Mouse (Mus musculus) midbrain, embryonic 12.5 days (tissue): Measurements from ENCODE around the gene Gm10717. TPM values are rescaled to one million over a fixed set of nuclear protein-coding genes. Genes with fewer than 3 reads are reported as not detected.
"Not testable (repeated sequence)": the region's sequence is repeated elsewhere in the genome, so short reads cannot be mapped to it uniquely, and the experiment has no call there.

Experiments used
- ATAC-seq: fragments of 200-750 bp; cut with Nextera tagmentation; 2 replicates; pipeline ENCODE4 v1.8.0; 2017; ENCODE audit warnings: low read depth, moderate TSS enrichment, moderate library complexity; ENCODE audit not compliant: low FRiP score
- H3K27ac ChIP-seq: fragments of 300-500 bp; sonication (generic); replicated peaks from 2 replicates; pipeline ENCODE4 v1.5.1; 2016; ENCODE audit warnings: mild to moderate bottlenecking
- H3K27me3 ChIP-seq: fragments of 300-500 bp; sonication (generic); 2 replicates; pipeline ENCODE4 v1.6.1; 2016; ENCODE audit warnings: mild to moderate bottlenecking
- H3K36me3 ChIP-seq: fragments of 300-500 bp; sonication (generic); 2 replicates; pipeline ENCODE4 v1.6.1; 2016
- H3K4me1 ChIP-seq: fragments of 300-500 bp; sonication (generic); 2 replicates; pipeline ENCODE4 v1.6.1; 2016
- H3K4me2 ChIP-seq: fragments of 300-500 bp; sonication (generic); replicated peaks from 2 replicates; pipeline ENCODE4 v1.6.1; 2016; ENCODE audit warnings: mild to moderate bottlenecking, moderate library complexity
- H3K4me3 ChIP-seq: fragments of 300-500 bp; sonication (generic); 2 replicates; pipeline ENCODE4 v1.5.1; 2016; ENCODE audit warnings: mild to moderate bottlenecking
- H3K9ac ChIP-seq: fragments of 300-500 bp; sonication (generic); replicated peaks from 2 replicates; pipeline ENCODE4 v1.6.1; 2016; ENCODE audit warnings: mild to moderate bottlenecking, moderate library complexity
- H3K9me3 ChIP-seq: fragments of 300-500 bp; sonication (generic); 2 replicates; pipeline ENCODE4 v1.6.1; 2016; ENCODE audit warnings: mild to moderate bottlenecking
- WGBS: fragments of 180-500 bp; shearing (Covaris S2); methylation state at CpG from one replicate; pipeline ENCODE4 v1.1.7; 2016; 5-methylcytosine and 5-hydroxymethylcytosine counted together
- polyA plus RNA-seq: library from polyadenylated mRNA; unstranded; fragments of >200 nt; fragmentation: Nextera tagmentation; extraction: Ambion mirVana; gene quantifications from 2 replicates; pipeline ENCODE4 v1.2.1, GENCODE M21; 2016

The Gm10717 gene
- polyA plus RNA-seq, 1 experiment from 2014 or later, result 1.5 TPM

GRCm38 (mm10) chr9:3015896-3016295, 9.3 kb upstream of the Gm10717 start:
- H3K4me3 ChIP-seq, H3K27ac ChIP-seq, ATAC-seq, H3K4me2 ChIP-seq, H3K9me3 ChIP-seq, H3K4me1 ChIP-seq, H3K36me3 ChIP-seq, H3K9ac ChIP-seq, H3K27me3 ChIP-seq: not testable (repeated sequence)
- 77% methylated on average over 6 of the region's 6 CpGs for WGBS

DNA sequence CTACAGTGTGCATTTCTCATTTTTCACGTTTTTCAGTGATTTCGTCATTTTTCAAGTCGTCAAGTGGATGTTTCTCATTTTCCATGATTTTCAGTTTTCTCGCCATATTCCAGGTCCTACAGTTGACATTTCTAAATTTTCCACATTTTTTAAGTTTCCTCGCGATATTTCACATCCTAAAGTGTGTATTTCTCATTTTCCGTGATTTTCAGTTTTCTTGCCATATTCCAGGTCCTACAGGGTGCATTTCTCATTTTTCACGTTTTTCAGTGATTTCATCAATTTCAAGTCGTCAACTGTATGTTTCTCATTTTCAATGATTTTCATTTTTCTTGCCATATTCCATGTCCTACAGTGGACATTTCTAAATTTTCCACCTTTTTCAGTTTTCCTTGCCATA, 8.1 kb upstream of the Gm10717 start, which contains the start of gene Gm10719:
Gene Gm10719 (plus strand): TSS at position 301 of the 400 bp plus-strand sequence.
- not testable (repeated sequence) for H3K4me1 ChIP-seq, H3K9ac ChIP-seq, H3K27ac ChIP-seq, H3K4me3 ChIP-seq, ATAC-seq, H3K4me2 ChIP-seq, H3K9me3 ChIP-seq, H3K27me3 ChIP-seq, H3K36me3 ChIP-seq
- 81% methylated on average over 1 of the region's 9 CpGs for WGBS

DNA sequence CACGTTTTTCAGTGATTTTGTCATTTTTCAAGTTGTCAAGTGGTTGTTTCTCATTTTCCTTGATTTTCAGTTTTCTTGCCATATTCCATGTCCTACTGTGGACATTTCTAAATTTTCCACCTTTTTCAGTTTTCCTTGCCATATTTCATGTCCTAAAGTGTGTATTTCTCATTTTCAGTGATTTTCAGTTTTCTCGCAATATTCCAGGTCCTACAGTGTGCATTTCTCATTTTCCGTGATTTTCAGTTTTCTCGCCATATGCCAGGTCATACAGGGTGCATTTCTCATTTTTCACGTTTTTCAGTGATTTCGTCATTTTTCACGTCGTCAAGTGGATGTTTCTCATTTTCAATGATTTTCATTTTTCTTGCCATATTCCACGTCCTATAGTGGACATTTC, 6.3 kb upstream of the Gm10717 start:
- H3K36me3 ChIP-seq, H3K4me3 ChIP-seq, H3K9me3 ChIP-seq, H3K27me3 ChIP-seq, H3K9ac ChIP-seq, H3K4me2 ChIP-seq, ATAC-seq, H3K27ac ChIP-seq, H3K4me1 ChIP-seq: not testable (repeated sequence)
- 59% methylated on average over 9 of the region's 9 CpGs for WGBS

GRCm38 (mm10) chr9:3019835-3020727, 5.1 kb upstream of the Gm10717 start:
- H3K27ac ChIP-seq, H3K27me3 ChIP-seq, H3K4me1 ChIP-seq, H3K9ac ChIP-seq, H3K36me3 ChIP-seq, H3K9me3 ChIP-seq, H3K4me3 ChIP-seq, H3K4me2 ChIP-seq: not testable (repeated sequence)
- WGBS, result 75% methylated on average over 17 of the region's 19 CpGs
- ATAC-seq, result peak; percentile 60

GRCm38 (mm10) chr9:3022316-3023008, 2.8 kb upstream of the Gm10717 start:
- WGBS, result 77% methylated on average over 11 of the region's 13 CpGs

DNA sequence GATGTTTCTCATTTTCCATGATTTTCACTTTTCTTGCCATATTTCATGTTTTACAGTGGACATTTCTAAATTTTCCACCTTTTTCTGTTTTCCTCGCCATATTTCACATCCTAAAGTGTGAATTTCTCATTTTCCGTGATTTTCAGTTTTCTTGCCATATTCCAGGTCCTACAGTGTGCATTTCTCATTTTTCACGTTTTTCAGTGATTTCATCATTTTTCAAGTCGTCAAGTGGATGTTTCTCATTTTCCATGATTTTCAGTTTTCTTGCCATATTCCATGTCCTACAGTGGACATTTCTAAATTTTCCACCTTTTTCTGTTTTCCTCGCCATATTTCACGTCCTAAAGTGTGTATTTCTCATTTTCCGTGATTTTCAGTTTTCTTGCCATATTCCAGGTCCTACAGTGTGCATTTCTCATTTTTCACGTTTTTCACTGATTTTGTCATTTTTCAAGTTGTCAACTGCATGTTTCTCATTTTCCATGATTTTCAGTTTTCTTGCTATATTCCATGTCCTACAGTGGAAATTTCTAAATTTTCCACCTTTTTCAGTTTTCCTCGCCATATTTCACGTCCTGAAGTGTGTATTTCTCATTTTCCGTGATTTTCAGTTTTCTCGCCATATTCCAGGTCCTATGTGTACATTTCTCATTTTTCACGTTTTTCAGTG, 1.8 kb upstream of the Gm10717 start, which contains the start of gene Gm10718:
Gene Gm10718 (plus strand): TSS at position 236 of the 673 bp plus-strand sequence.
- H3K4me3 ChIP-seq, H3K4me2 ChIP-seq, H3K9me3 ChIP-seq, H3K4me1 ChIP-seq, H3K27me3 ChIP-seq, H3K36me3 ChIP-seq, H3K9ac ChIP-seq, ATAC-seq, H3K27ac ChIP-seq: not testable (repeated sequence)
- 74% methylated on average over 12 of the region's 13 CpGs for WGBS

More at GRCm38 (mm10) chr9:3022316-3023008, 2.8 kb upstream of the Gm10717 start:
- H3K36me3 ChIP-seq, H3K9me3 ChIP-seq, H3K4me2 ChIP-seq, ATAC-seq, H3K27ac ChIP-seq, H3K4me1 ChIP-seq, H3K4me3 ChIP-seq, H3K9ac ChIP-seq, H3K27me3 ChIP-seq: not testable (repeated sequence)

DNA sequence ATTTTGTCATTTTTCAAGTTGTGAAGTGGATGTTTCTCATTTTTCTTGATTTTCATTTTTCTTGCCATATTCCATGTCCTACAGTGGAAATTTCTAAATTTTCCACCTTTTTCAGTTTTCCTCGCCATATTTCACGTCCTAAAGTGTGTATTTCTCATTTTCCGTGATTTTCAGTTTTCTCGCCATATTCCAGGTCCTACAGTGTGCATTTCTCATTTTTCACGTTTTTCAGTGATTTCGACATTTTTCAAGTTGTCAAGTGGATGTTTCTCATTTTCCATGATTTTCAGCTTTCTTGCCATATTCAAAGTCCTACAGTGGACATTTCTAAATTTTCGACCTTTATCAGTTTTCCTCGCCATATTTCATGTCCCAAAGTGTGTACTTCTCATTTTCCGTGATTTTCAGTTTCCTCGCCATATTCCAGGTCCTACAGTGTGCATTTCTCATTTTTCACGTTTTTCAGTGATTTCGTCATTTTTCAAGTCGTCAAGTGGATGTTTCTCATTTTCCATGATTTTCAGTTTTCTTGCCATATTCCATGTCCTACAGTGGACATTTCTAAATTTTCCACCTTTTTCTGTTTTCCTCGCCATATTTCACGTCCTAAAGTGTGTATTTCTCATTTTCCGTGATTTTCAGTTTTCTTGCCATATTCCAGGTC, 1.1 kb upstream of the Gm10717 start:
- H3K27me3 ChIP-seq, H3K4me3 ChIP-seq, ATAC-seq, H3K27ac ChIP-seq, H3K9ac ChIP-seq, H3K36me3 ChIP-seq, H3K4me2 ChIP-seq, H3K4me1 ChIP-seq, H3K9me3 ChIP-seq: not testable (repeated sequence)
- WGBS, result 79% methylated on average over 16 of the region's 16 CpGs

DNA sequence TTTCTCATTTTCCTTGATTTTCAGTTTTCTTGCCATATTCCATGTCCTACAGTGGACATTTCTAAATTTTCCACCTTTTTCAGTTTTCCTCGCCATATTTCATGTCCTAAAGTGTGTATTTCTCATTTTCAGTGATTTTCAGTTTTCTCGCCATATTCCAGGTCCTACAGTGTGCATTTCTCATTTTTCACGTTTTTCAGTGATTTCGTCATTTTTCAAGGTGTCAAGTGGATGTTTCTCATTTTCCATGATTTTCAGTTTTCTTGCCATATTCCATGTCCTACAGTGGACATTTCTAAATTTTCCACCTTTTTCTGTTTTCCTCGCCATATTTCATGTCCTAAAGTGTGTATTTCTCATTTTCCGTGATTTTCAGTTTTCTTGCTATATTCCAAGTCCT, 436 bp downstream of the Gm10717 start:
- H3K4me2 ChIP-seq, H3K36me3 ChIP-seq, H3K4me3 ChIP-seq, ATAC-seq, H3K27me3 ChIP-seq, H3K4me1 ChIP-seq, H3K9ac ChIP-seq, H3K9me3 ChIP-seq, H3K27ac ChIP-seq: not testable (repeated sequence)
- 73% methylated on average over 5 of the region's 6 CpGs for WGBS

DNA sequence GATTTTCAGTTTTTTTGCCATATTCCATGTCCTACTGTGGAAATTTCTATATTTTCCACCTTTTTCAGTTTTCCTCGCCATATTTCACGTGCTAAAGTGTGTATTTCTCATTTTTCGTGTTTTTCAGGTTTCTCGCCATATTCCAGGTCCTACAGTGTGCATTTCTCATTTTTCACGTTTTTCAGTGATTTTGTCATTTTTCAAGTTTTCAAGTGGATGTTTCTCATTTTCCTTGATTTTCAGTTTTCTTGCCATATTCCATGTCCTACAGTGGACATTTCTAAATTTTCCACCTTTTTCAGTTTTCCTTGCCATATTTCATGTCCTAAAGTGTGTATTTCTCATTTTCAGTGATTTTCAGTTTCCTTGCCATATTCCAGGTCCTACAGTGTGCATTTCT, 919 bp downstream of the Gm10717 start:
- 70% methylated on average over 5 of the region's 5 CpGs for WGBS
- not testable (repeated sequence) for H3K36me3 ChIP-seq, H3K27me3 ChIP-seq

DNA sequence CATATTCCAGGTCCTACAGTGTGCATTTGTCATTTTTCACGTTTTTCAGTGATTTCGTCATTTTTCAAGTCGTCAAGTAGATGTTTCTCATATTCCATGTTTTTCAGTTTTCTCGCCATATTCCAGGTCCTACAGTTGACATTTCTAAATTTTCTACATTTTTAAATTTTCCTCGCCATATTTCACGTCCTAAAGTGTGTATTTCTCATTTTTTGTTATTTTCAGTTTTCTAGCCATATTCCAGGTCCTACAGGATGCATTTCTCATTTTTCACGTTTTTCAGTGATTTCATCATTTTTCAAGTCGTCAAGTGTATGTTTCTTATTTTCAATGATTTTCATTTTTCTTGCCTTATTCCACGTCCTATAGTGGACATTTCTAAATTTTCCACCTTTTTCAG, 1.5 kb downstream of the Gm10717 start:
- WGBS, result 68% methylated on average over 9 of the region's 9 CpGs
- not testable (repeated sequence) for H3K4me3 ChIP-seq, H3K36me3 ChIP-seq, H3K27ac ChIP-seq, H3K9me3 ChIP-seq, H3K9ac ChIP-seq, ATAC-seq, H3K27me3 ChIP-seq, H3K4me1 ChIP-seq, H3K4me2 ChIP-seq

More for the DNA sequence above, 919 bp downstream of the Gm10717 start:
- H3K9ac ChIP-seq, H3K4me2 ChIP-seq, H3K9me3 ChIP-seq, ATAC-seq, H3K4me3 ChIP-seq, H3K4me1 ChIP-seq, H3K27ac ChIP-seq: not testable (repeated sequence)

GRCm38 (mm10) chr9:3027200-3027599, 2.0 kb downstream of the Gm10717 start:
- not testable (repeated sequence) for H3K9me3 ChIP-seq, H3K4me1 ChIP-seq, H3K36me3 ChIP-seq, H3K27me3 ChIP-seq, H3K27ac ChIP-seq, H3K4me3 ChIP-seq, H3K4me2 ChIP-seq, H3K9ac ChIP-seq, ATAC-seq
- WGBS, result 70% methylated on average over 9 of the region's 9 CpGs
